Mouse (Mus musculus): Measurements from ENCODE around the gene Lhfpl3. TPM values are rescaled to one million over a fixed set of nuclear protein-coding genes. Genes with fewer than 3 reads are reported as not detected.
"Not testable (repeated sequence)": the region's sequence is repeated elsewhere in the genome, so short reads cannot be mapped to it uniquely, and the experiment has no call there.

The Lhfpl3 gene
- under 1 TPM; 0.07 to 0.09 TPM for total RNA-seq (2021)
- long read RNA-seq, experiment 1 = 0 reads
- long read RNA-seq, experiment 2 = 0 reads

GRCm38 (mm10) chr5:22745885-22746532, at the start of gene Lhfpl3:
Lhfpl3 (plus strand) TSS chr5:22746059.
- no peak for DNase-seq (ENCODE audit: low spot score)

GRCm38 (mm10) chr5:22706271-22706670, 39.6 kb upstream of the Lhfpl3 start:
- DNase-seq (ENCODE audit: low spot score) = not testable (repeated sequence)

DNA sequence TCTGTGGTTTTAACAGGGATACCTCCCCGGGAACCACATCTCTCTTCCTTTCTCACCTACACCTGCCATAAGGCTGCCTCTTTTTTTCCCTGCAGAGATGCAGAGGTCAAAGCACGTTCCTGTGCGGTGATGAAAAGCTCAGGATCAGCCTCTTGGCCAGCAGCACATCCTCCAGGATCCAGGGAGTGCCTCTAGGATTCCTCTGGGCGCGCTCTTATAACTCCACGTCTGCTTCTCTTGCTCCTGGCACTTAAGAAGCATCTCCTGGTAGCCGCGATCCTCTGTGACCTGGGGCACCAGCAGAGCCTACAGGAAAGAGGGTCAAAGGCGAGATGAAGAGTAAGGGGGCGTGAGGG, 352 bp upstream of the Lhfpl3 start:
- no peak for DNase-seq (ENCODE audit: low spot score)

- DNase-seq (ENCODE audit: low spot score) = no peak
Measured at GRCm38 (mm10) chr5:22746533-22747021, 718 bp downstream of the Lhfpl3 start.

GRCm38 (mm10) chr5:22747305-22747704, 1.4 kb downstream of the Lhfpl3 start:
- no peak for DNase-seq (ENCODE audit: low spot score)

DNA sequence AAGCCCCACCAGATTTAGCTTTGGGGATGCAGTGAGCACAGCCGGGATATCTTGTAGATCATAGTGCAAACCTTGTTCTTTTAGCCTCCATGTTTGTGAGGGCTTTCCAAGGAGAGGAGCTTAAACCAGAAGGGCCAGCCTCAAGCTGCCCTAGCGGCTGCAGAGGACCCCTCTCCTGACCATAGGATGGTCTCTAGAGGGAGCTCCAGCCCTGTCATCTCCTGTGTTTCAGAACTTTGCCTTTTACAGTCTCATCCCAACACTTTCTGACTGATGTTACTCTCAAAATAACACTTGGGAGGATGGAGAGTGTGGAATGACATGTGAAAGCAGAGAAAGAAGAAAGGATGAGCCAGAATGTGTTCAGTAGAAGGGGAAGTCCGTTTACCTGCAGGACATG, 11.4 kb downstream of the Lhfpl3 start:
- DNase-seq (ENCODE audit: low spot score) = no peak

- DNase-seq (ENCODE audit: low spot score) = no peak
Measured at GRCm38 (mm10) chr5:22770726-22771125, 24.9 kb downstream of the Lhfpl3 start.

DNA sequence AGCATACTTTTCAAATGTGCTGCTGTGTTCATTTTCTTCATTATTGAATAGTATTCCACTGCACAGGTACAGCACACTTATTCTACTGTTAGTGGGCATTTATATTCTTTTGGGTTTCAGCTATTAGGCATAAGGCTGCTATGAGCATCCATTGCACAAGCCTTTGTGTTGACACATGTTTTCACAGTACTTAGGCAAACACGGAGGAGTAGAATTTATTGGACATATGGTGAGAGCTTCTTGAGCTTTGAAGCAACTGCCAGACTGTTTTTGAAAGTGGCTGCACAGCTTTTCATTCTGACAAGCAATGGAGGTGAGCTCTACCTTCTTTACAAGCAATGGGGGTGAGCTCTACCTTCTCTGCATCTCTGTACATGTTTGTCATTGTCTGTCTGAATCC, 49.5 kb downstream of the Lhfpl3 start:
- no peak for DNase-seq (ENCODE audit: low spot score)

DNA sequence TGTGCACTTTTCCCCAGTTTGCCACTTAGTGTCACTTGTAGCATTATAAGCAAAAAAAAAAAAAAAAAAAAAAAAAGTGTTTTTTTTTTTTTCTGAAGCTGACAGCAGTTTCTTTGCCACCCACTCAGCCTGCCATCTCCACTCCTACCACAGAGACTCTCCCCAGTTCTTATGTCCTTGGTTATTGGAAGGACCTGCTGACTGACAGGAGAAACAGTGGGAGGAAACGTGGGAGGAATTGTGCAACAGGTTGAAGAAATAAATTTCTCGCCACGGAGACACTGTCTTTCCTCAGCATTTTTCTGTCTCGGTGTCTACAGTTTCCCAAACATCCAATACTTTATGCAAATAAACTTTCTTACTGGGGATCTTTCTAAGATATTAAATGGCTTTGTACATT, 67.6 kb downstream of the Lhfpl3 start:
- DNase-seq (ENCODE audit: low spot score) = no peak

DNA sequence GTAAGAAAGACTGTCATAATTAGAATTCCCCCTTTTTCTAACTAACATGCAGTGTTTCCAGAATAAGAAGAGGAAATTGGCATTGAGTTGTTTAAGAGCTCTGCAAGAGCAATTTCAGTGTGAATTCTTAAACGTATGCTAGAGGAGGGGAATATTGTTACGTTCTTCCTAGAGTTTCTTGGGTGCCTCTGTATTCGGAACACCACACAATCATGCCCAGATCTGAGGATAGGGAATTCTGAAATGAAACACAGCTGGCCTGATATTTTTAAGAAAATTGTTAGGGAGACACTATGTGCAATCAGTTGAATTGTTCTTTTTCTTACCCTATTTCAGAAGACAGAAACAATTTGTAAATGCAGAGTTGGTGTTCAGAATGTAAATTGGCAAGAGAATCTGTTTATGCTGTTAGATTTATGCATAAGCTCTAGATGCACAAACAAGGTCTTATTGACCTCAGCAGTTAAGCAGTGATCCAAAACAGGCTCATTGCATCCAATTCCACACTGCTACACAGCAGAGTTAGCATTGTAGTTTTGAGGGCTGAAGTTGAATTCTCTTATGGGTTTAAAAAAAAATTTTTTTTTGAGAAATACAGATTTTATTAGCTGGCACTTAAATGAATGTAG, 84.1 kb downstream of the Lhfpl3 start:
- DNase-seq (ENCODE audit: low spot score) = no peak

- DNase-seq (ENCODE audit: low spot score) = no peak
Measured at GRCm38 (mm10) chr5:22851572-22851971, 105.7 kb downstream of the Lhfpl3 start.

- DNase-seq (ENCODE audit: low spot score) = no peak
Measured at GRCm38 (mm10) chr5:22853503-22853902, 107.6 kb downstream of the Lhfpl3 start.

GRCm38 (mm10) chr5:22856480-22856879, 110.6 kb downstream of the Lhfpl3 start:
- DNase-seq (ENCODE audit: low spot score) = no peak

DNA sequence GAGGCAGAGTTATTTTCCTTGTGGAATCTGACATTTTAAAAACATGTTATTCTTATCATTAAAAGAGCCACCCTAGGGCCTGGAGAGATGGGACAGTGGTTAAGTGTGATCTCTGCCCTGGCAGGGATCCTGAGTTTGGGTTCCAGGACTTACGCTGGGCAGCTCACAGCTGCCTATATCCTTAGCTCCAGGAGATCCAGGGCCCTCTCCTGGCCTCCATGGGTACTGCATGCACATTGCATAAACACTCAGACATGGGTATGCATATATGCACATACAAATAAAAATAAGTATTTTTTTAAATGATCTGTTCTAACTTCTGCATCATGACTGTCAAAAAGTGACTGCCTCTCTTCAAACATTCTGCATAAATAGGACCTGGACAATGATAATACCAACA, 115.5 kb downstream of the Lhfpl3 start:
- DNase-seq (ENCODE audit: low spot score) = no peak

- no peak for DNase-seq (ENCODE audit: low spot score)
Measured at GRCm38 (mm10) chr5:22869031-22869430, 123.2 kb downstream of the Lhfpl3 start.

DNA sequence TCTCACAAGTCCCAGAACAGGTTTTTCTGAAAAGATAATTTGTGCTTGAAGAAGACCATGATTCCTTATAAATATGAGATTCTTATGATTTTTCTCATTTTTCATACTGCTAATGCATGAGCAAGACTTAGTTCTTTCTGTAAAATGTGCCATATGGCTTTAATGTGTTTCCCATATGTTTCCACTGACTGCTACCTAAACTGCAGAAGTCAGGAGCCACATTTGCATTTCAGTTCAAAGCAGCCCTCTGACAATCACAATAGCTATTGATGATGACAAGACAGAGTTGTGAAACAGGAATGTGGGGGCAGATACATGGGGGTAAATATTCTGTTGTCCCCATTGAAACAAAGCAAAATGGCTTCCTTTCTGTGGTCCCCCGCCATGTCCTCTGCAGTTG, 126.6 kb downstream of the Lhfpl3 start:
- DNase-seq (ENCODE audit: low spot score) = no peak

DNA sequence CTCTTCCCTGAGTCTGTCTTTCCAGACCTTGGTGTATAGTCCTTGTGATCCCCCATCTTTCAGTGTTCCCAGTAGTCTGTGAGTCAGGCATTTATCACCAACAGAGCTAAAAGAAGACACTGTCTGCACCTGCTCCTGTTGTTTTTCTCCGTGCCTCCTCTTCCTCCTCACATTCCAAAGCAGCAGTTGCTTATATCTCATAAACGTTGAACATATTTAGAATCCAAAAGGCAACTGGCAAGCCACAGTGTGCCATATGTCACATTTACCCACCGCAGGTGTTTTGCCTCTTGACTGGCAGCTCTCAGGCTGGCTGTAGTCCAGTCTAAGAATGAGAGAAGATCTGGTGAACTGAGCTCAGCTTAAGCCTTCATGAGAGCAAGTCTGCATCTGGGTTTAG, 142.5 kb downstream of the Lhfpl3 start:
- DNase-seq (ENCODE audit: low spot score) = no peak

- DNase-seq (ENCODE audit: low spot score) = no peak
Measured at GRCm38 (mm10) chr5:22889481-22889880, 143.6 kb downstream of the Lhfpl3 start.

- no peak for DNase-seq (ENCODE audit: low spot score)
Measured at GRCm38 (mm10) chr5:22897228-22897627, 151.4 kb downstream of the Lhfpl3 start.

- no peak for DNase-seq (ENCODE audit: low spot score)
Measured at GRCm38 (mm10) chr5:22897656-22898289, 151.9 kb downstream of the Lhfpl3 start.

GRCm38 (mm10) chr5:22898593-22898992, 152.7 kb downstream of the Lhfpl3 start:
- DNase-seq (ENCODE audit: low spot score) = no peak

DNA sequence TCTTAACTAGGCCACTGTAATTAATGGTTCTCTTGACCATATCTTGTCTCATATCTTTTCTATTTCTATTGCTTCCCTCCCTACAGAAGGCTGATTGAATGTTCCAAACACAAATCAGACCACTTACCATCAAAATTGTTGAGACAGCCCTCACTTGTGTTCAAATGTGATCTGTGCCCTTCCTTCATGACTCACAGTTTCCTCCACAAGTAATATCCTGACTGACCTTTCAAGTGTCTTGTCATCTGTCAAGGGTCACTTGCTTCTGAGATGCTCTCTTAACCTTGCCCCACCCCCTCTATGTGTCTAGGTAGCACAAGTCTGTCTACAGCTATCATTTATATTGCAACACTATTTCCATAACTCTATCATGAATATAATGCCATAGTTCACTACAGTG, 154.1 kb downstream of the Lhfpl3 start:
- no peak for DNase-seq (ENCODE audit: low spot score)

DNA sequence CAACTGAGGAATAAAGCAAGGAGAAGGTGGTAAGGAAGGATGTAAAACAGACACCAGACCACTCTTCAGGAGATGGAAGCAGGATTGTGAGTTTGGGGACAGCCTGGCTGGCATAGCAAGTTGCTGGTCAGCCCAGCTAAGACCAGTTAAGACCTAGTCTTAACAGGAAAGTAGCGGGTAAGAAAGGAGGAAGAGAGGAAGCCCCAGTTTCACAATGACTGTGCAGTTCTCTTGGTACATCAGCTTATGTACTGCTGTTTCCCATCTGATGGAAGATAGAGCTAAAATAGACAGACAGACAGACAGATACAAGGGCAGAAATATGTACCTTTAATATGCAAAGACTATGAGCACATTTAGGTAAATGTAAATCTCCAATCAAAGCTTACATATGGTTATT, 171.3 kb downstream of the Lhfpl3 start:
- no peak for DNase-seq (ENCODE audit: low spot score)
